ENCODE assay signal across 8 mouse cellular contexts in genomic region chr13:4666375-4667140, GRCm38 (mm10). TPM values are rescaled to one million over a fixed set of nuclear protein-coding genes. Genes with fewer than 3 reads are reported as not detected.
DNase-seq lines count a peak whose midpoint lies in the region; ATAC-seq and TF ChIP-seq lines count a peak whose summit lies in the region.

No protein-coding gene starts in this region.

- no peak overlapping the region for H3K4me3 ChIP-seq in liver, embryonic 11.5 days (ENCODE audit: low read depth, low read length)
- H3K4me3 ChIP-seq in embryonic facial prominence, embryonic 10.5 days, result no peak overlapping the region
- no peak overlapping the region for H3K4me3 ChIP-seq in hindbrain, embryonic 11.5 days (ENCODE audit: low read depth, low read length)
- H3K4me3 ChIP-seq in myocyte, result no peak overlapping the region

- no peak for TF ChIP-seq POLR2A in myocyte (IDR thresholded peaks at IDR 0.05; ENCODE audit: insufficient read length, low read depth)

- no peaks in the 10 kb centered on the region for H3K9me3 ChIP-seq in liver, embryonic 11.5 days (ENCODE audit: control insufficient read depth, low read length)
- H3K9me3 ChIP-seq in embryonic facial prominence, embryonic 10.5 days, result no peaks in the 10 kb centered on the region
- H3K9me3 ChIP-seq in hindbrain, embryonic 11.5 days (ENCODE audit: control insufficient read depth, low read length), result no peaks in the 10 kb centered on the region

- no peaks in the 10 kb centered on the region for H3K36me3 ChIP-seq in liver, embryonic 11.5 days (ENCODE audit: control insufficient read depth, insufficient read depth, low read length)
- no peaks in the 10 kb centered on the region for H3K36me3 ChIP-seq in embryonic facial prominence, embryonic 10.5 days (replicated peaks)
- H3K36me3 ChIP-seq in hindbrain, embryonic 11.5 days (ENCODE audit: control insufficient read depth, insufficient read depth, low read length), result no peaks in the 10 kb centered on the region
- no peaks in the 10 kb centered on the region for H3K36me3 ChIP-seq in myocyte (ENCODE audit: control insufficient read depth, insufficient read depth)

- no peak for ATAC-seq in liver, embryonic 11.5 days (replicated peaks; ENCODE audit: low FRiP score)
- ATAC-seq in activated CD4-positive, CD25-positive, alpha-beta regulatory T cell, adult 4 months, result peak; percentile 36
- ATAC-seq in hindbrain, embryonic 11.5 days (ENCODE audit: low FRiP score), result peak; percentile 47; the same call in 1 of the 2 replicates

- WGBS in liver, embryonic 11.5 days, result 37% methylated on average over 11 of the region's 11 CpGs
- 38% methylated on average over 11 of the region's 11 CpGs for WGBS in embryonic facial prominence, embryonic 10.5 days
- WGBS in hindbrain, embryonic 11.5 days, result 38% methylated on average over 11 of the region's 11 CpGs

- H3K27me3 ChIP-seq in liver, embryonic 11.5 days (replicated peaks; ENCODE audit: control insufficient read depth, insufficient read depth, low read length), result no peaks in the 10 kb centered on the region
- no peaks in the 10 kb centered on the region for H3K27me3 ChIP-seq in embryonic facial prominence, embryonic 10.5 days (replicated peaks; ENCODE audit: low read depth, poor library complexity, severe bottlenecking)
- no peaks in the 10 kb centered on the region for H3K27me3 ChIP-seq in hindbrain, embryonic 11.5 days (ENCODE audit: control insufficient read depth, insufficient read depth, low read length)
- no peaks in the 10 kb centered on the region for H3K27me3 ChIP-seq in myocyte (ENCODE audit: control insufficient read depth, insufficient read depth, insufficient read length)

- no peak overlapping the region for H3K9ac ChIP-seq in liver, embryonic 11.5 days (ENCODE audit: low read depth, low read length)
- no peak overlapping the region for H3K9ac ChIP-seq in hindbrain, embryonic 11.5 days (ENCODE audit: low read depth, low read length)

- H3K4me2 ChIP-seq in liver, embryonic 11.5 days, result no peak overlapping the region
- no peak overlapping the region for H3K4me2 ChIP-seq in hindbrain, embryonic 11.5 days (replicated peaks; ENCODE audit: low read depth, low read length)
- peak overlapping the region; percentile 49 for H3K4me2 ChIP-seq in myocyte (ENCODE audit: low read depth)

- H3K4me1 ChIP-seq in liver, embryonic 11.5 days (replicated peaks; ENCODE audit: control insufficient read depth, insufficient read depth, low read length), result no peaks in the 10 kb centered on the region
- H3K4me1 ChIP-seq in embryonic facial prominence, embryonic 10.5 days, result no peaks in the 10 kb centered on the region
- H3K4me1 ChIP-seq in hindbrain, embryonic 11.5 days (replicated peaks; ENCODE audit: control insufficient read depth, insufficient read depth, low read length), result no peaks in the 10 kb centered on the region

- H3K79me2 ChIP-seq in myocyte (ENCODE audit: control insufficient read depth, insufficient read depth), result no peaks in the 10 kb centered on the region

- DNase-seq in liver, result peak; percentile 28
- DNase-seq in liver, embryonic 11.5 days (ENCODE audit: low spot score), result no peak
- DNase-seq in embryonic facial prominence, embryonic 10.5 days (ENCODE audit: low spot score), result peak; percentile 48
- peak; percentile 73 for DNase-seq in hindbrain, embryonic 11.5 days (ENCODE audit: low spot score)
- DNase-seq in left cerebral cortex, postnatal 25 days (ENCODE audit: low spot score in 2 of 2), result peak; percentile 47 to 83
- no peak for DNase-seq in spleen, adult 12 weeks (ENCODE audit: low spot score)

- intact Hi-C loops in left cerebral cortex, postnatal 25 days (cut with DNase I), result loop anchor here (1.0 to 10.0 kb wide), 4 partner anchors 826 to 1678 kb away; partner anchors contain the start of gene Klf6

- no peak overlapping the region for H3K27ac ChIP-seq in liver, embryonic 11.5 days (ENCODE audit: low read depth, low read length)
- no peak overlapping the region for H3K27ac ChIP-seq in embryonic facial prominence, embryonic 10.5 days (replicated peaks)
- H3K27ac ChIP-seq in hindbrain, embryonic 11.5 days (ENCODE audit: low read depth, low read length), result no peak overlapping the region

- no peak overlapping the region for H3ac ChIP-seq in myocyte (ENCODE audit: control insufficient read depth, insufficient read length)

TF ChIP-seq in myocyte, 11 proteins besides CTCF, POLR2A, EP300 and RAD21:
- TF ChIP-seq TCF12 (IDR thresholded peaks at IDR 0.05; ENCODE audit: insufficient read depth, poor library complexity, severe bottlenecking) (no peak), CEBPB (IDR thresholded peaks at IDR 0.05; ENCODE audit: insufficient read depth, poor library complexity, severe bottlenecking) (no peak), SRF (IDR thresholded peaks at IDR 0.05; ENCODE audit: control insufficient read depth, insufficient read length, low read depth) (no peak), MYOG (IDR thresholded peaks at IDR 0.05; ENCODE audit: control insufficient read depth in 1 of 3, insufficient read depth in 1 of 3, insufficient read length in 2 of 3, low read depth in 2 of 3) (no peak)

RNA-seq across cellular contexts. Expression of gene Akr1e1, which starts 57.6 kb away (rescaled TPM):
- polyA plus RNA-seq in liver, embryonic 11.5 days (2014; fragmentation: Nextera tagmentation; extraction: Ambion mirVana), result 30.1 and 30.7 TPM in 2 replicates
- 10 to 100 TPM; 14.3 to 20.8 TPM for polyA plus RNA-seq in activated CD4-positive, CD25-positive, alpha-beta regulatory T cell, adult 4 months (2017; shearing (Covaris generic))
- 49.9 and 51.8 TPM in 2 replicates for polyA plus RNA-seq in embryonic facial prominence, embryonic 10.5 days (2016; fragmentation: Nextera tagmentation; extraction: Ambion mirVana)
- polyA plus RNA-seq in hindbrain, embryonic 11.5 days (2014; fragmentation: Nextera tagmentation; extraction: Ambion mirVana), result 45.9 and 47.8 TPM in 2 replicates
- total RNA-seq in left cerebral cortex, postnatal 25 days (2021), result 10 to 100 TPM; 18.5 to 19.8 TPM
- polyA plus RNA-seq in myocyte (2012; fragmentation: generic; extraction: Trizol), result 11.4 TPM

Comparison
In these comparisons a context has a peak if more than half of its experiments do, and no peak if none do; other contexts are left out.
1. DNase-seq: peak in liver (single experiment), embryonic facial prominence, embryonic 10.5 days (single experiment), hindbrain, embryonic 11.5 days (single experiment) and left cerebral cortex, postnatal 25 days (2 of 2); none in liver, embryonic 11.5 days (single experiment) and spleen, adult 12 weeks (single experiment).